Mouse (Mus musculus): ENCODE data around the gene Gcn1l1. TPM values are rescaled to one million over a fixed set of nuclear protein-coding genes. Genes with fewer than 3 reads are reported as not detected.

Gene Gcn1l1
- polyA plus RNA-seq, 1 experiment, result 51.7 TPM

- no peak for DNase-seq (ENCODE audit: low read depth)
Observed at GRCm38 (mm10) chr5:115534856-115535255, 30.2 kb upstream of the Gcn1l1 start.

GRCm38 (mm10) chr5:115535635-115536034, 29.4 kb upstream of the Gcn1l1 start:
- no peak for DNase-seq (ENCODE audit: low read depth)

GRCm38 (mm10) chr5:115538017-115538692, 26.9 kb upstream of the Gcn1l1 start:
- no peak for DNase-seq (ENCODE audit: low read depth)

- no peak for DNase-seq (ENCODE audit: low read depth)
Observed at GRCm38 (mm10) chr5:115538693-115539043, 26.4 kb upstream of the Gcn1l1 start.

- DNase-seq (ENCODE audit: low read depth), result no peak
Observed at GRCm38 (mm10) chr5:115542635-115543384, 22.2 kb upstream of the Gcn1l1 start.

- no peak for DNase-seq (ENCODE audit: low read depth)
Observed at GRCm38 (mm10) chr5:115543509-115544253, 21.4 kb upstream of the Gcn1l1 start.

GRCm38 (mm10) chr5:115544655-115545185, 20.3 kb upstream of the Gcn1l1 start:
- DNase-seq (ENCODE audit: low read depth), result no peak

- DNase-seq (ENCODE audit: low read depth), result no peak
Observed at GRCm38 (mm10) chr5:115545636-115546035, 19.4 kb upstream of the Gcn1l1 start.

- DNase-seq (ENCODE audit: low read depth), result no peak
Observed at GRCm38 (mm10) chr5:115546536-115546935, 18.5 kb upstream of the Gcn1l1 start.

- DNase-seq (ENCODE audit: low read depth), result no peak
Observed at GRCm38 (mm10) chr5:115547014-115547413, 18.0 kb upstream of the Gcn1l1 start.

GRCm38 (mm10) chr5:115547421-115547820, 17.6 kb upstream of the Gcn1l1 start:
- no peak for DNase-seq (ENCODE audit: low read depth)

GRCm38 (mm10) chr5:115548501-115549285, 16.4 kb upstream of the Gcn1l1 start:
- DNase-seq (ENCODE audit: low read depth), result no peak

GRCm38 (mm10) chr5:115550482-115551005, 14.5 kb upstream of the Gcn1l1 start:
- no peak for DNase-seq (ENCODE audit: low read depth)

GRCm38 (mm10) chr5:115551386-115551785, 13.7 kb upstream of the Gcn1l1 start:
- DNase-seq (ENCODE audit: low read depth), result no peak

- DNase-seq (ENCODE audit: low read depth), result no peak
Observed at GRCm38 (mm10) chr5:115551799-115552198, 13.3 kb upstream of the Gcn1l1 start.

GRCm38 (mm10) chr5:115553801-115554420, 11.1 kb upstream of the Gcn1l1 start:
- no peak for DNase-seq (ENCODE audit: low read depth)

- DNase-seq (ENCODE audit: low read depth), result no peak
Observed at GRCm38 (mm10) chr5:115554536-115555291, 10.3 kb upstream of the Gcn1l1 start.

GRCm38 (mm10) chr5:115556217-115556616, 8.8 kb upstream of the Gcn1l1 start:
- DNase-seq (ENCODE audit: low read depth), result no peak

GRCm38 (mm10) chr5:115558182-115558794, 6.8 kb upstream of the Gcn1l1 start:
- DNase-seq (ENCODE audit: low read depth), result no peak

Data from gonadal fat pad, adult 2 months (tissue).